Mouse (Mus musculus) forebrain, embryonic 12.5 days (tissue): ENCODE data around the gene Gm7233. TPM values are rescaled to one million over a fixed set of nuclear protein-coding genes. Genes with fewer than 3 reads are reported as not detected.
"Not testable (repeated sequence)": the region's sequence is repeated elsewhere in the genome, so short reads cannot be mapped to it uniquely, and the experiment has no call there.

Experiments
- ATAC-seq: fragments of 200-750 bp; cut with Nextera tagmentation; 2 replicates; pipeline ENCODE4 v1.8.0; 2017; ENCODE audit warnings: moderate TSS enrichment; ENCODE audit not compliant: low FRiP score
- H3K27ac ChIP-seq: fragments of 300-500 bp; sonication (generic); 2 replicates; pipeline ENCODE4 v1.5.1; 2016; ENCODE audit warnings: mild to moderate bottlenecking
- H3K27me3 ChIP-seq: fragments of 300-500 bp; sonication (generic); 2 replicates; pipeline ENCODE4 v1.6.1; 2016; ENCODE audit warnings: mild to moderate bottlenecking
- H3K36me3 ChIP-seq: fragments of 300-500 bp; sonication (generic); replicated peaks from 2 replicates; pipeline ENCODE4 v1.6.1; 2016; ENCODE audit warnings: mild to moderate bottlenecking
- H3K4me1 ChIP-seq: fragments of 300-500 bp; sonication (generic); 2 replicates; pipeline ENCODE4 v1.6.1; 2016
- H3K4me2 ChIP-seq: fragments of 300-500 bp; sonication (generic); 2 replicates; pipeline ENCODE4 v1.6.1; 2016; ENCODE audit warnings: mild to moderate bottlenecking, moderate library complexity
- H3K4me3 ChIP-seq: fragments of 300-500 bp; sonication (generic); replicated peaks from 2 replicates; pipeline ENCODE4 v1.5.1; 2016; ENCODE audit warnings: mild to moderate bottlenecking
- H3K9ac ChIP-seq: fragments of 300-500 bp; sonication (generic); 2 replicates; pipeline ENCODE4 v1.6.1; 2016; ENCODE audit warnings: mild to moderate bottlenecking
- H3K9me3 ChIP-seq: fragments of 300-500 bp; sonication (generic); 2 replicates; pipeline ENCODE4 v1.6.1; 2016
- WGBS: fragments of 180-500 bp; shearing (Covaris S2); methylation state at CpG from one replicate; pipeline ENCODE4 v1.1.7; 2016; 5-methylcytosine and 5-hydroxymethylcytosine counted together
- polyA plus RNA-seq: library from polyadenylated mRNA; unstranded; fragments of >200 nt; fragmentation: Nextera tagmentation; extraction: Ambion mirVana; gene quantifications from 2 replicates; pipeline ENCODE4 v1.2.1, GENCODE M21; 2016

The Gm7233 gene
- polyA plus RNA-seq, result not detected in 2 replicates

DNA sequence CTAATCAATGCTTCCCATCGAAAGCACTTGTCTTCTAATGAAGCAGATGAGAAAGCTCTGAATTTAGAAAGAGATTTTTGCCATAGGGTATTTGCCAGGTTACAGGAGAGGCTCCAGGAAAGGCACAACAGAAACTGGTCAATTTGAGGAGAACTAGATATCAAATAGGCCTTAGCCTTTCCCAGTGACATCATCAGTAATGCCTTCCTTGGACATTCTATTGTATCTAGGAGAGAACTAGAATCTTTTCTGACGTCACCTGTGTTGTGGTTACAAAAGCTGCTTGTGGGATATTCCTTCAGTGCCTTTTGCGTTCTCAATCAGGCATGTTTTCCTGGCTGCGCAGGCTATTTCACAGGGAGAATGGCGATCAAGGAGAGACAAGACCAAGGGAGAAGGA, at the start of gene Gm7233:
Gene Gm7233 (plus strand): TSS at position 301 of the 400 bp plus-strand sequence.
- WGBS, result 82% methylated on average over 5 of the region's 5 CpGs
- H3K9me3 ChIP-seq, H3K4me2 ChIP-seq: not testable (repeated sequence)

GRCm38 (mm10) chr14:43167189-43167588, 12.5 kb upstream of the Gm7233 start:
- not testable (repeated sequence) for H3K9ac ChIP-seq, H3K36me3 ChIP-seq, H3K9me3 ChIP-seq, ATAC-seq, H3K27me3 ChIP-seq, H3K27ac ChIP-seq, H3K4me1 ChIP-seq, H3K4me3 ChIP-seq, H3K4me2 ChIP-seq
- 70% methylated on average over 4 of the region's 4 CpGs for WGBS

More for the DNA sequence above, at the start of gene Gm7233:
- H3K9ac ChIP-seq, H3K27ac ChIP-seq, H3K4me3 ChIP-seq, H3K36me3 ChIP-seq, H3K4me1 ChIP-seq, ATAC-seq, H3K27me3 ChIP-seq: not testable (repeated sequence)

- not testable (repeated sequence) for ATAC-seq, H3K9me3 ChIP-seq, H3K27ac ChIP-seq, H3K4me2 ChIP-seq, H3K27me3 ChIP-seq, H3K4me1 ChIP-seq, H3K4me3 ChIP-seq, H3K9ac ChIP-seq, H3K36me3 ChIP-seq
- no CpG with 5 or more reads among the region's 10 CpGs for WGBS
These were observed 11.7 kb upstream of the Gm7233 start for GRCm38 (mm10) chr14:43167942-43168341.

GRCm38 (mm10) chr14:43168573-43169170, 11.0 kb upstream of the Gm7233 start:
- H3K27ac ChIP-seq, H3K9ac ChIP-seq, H3K36me3 ChIP-seq, H3K9me3 ChIP-seq, H3K4me3 ChIP-seq, H3K27me3 ChIP-seq, H3K4me1 ChIP-seq, ATAC-seq, H3K4me2 ChIP-seq: not testable (repeated sequence)
- WGBS, result 18% methylated on average over 1 of the region's 10 CpGs

DNA sequence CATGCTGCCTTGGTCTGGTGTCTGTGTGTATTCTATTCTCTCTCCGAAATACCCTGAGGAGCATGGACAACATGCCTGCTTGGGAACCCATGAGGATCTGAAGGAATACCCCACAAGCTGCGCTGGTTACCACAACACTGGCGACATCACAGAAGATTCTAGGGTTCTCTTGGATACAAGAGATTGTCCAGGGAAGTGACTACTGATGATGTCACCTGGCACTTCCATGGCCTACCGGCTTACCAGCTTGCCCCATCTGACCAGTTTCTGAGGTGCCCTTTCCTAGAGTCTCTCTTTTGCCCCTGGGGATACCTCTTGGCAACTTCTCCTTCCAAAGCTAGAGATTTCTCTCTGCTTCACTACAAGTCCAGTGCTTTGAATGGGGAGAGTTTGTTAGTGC, 55.5 kb downstream of the Gm7233 start, which contains the start of gene Gm8122:
Gene Gm8122 (minus strand): TSS at position 101 of the 400 bp plus-strand sequence.
- not testable (repeated sequence) for H3K27ac ChIP-seq, H3K27me3 ChIP-seq, H3K9ac ChIP-seq, H3K4me2 ChIP-seq, H3K9me3 ChIP-seq, H3K4me1 ChIP-seq, H3K4me3 ChIP-seq, H3K36me3 ChIP-seq, ATAC-seq
- 88% methylated on average over 4 of the region's 4 CpGs for WGBS

Other genes with a start within 250 kb of the Gm7233 start
- gene Gm8082, start 186.2 kb upstream of the Gm7233 start, polyA plus RNA-seq, result not detected in 2 replicates
- gene Gm10376, start 164.2 kb upstream of the Gm7233 start, polyA plus RNA-seq, result not detected in 2 replicates
- gene Gm8094, start 103.2 kb upstream of the Gm7233 start, polyA plus RNA-seq, result not detected in 2 replicates
- not detected in 2 replicates for gene Gm8104, start 79.3 kb upstream of the Gm7233 start, polyA plus RNA-seq
- not detected in 2 replicates for gene Gm8122, start 55.4 kb downstream of the Gm7233 start, polyA plus RNA-seq
- not detected in 2 replicates for gene Gm8126, start 78.8 kb downstream of the Gm7233 start, polyA plus RNA-seq
- 0.14 TPM in 1 of 2 replicates, not detected in the other for gene Gm9732, start 95.2 kb downstream of the Gm7233 start, polyA plus RNA-seq
- not detected in 2 replicates for gene Gm8127, start 114.0 kb downstream of the Gm7233 start, polyA plus RNA-seq
- not detected in 2 replicates for gene 1700001F09Rik, start 167.9 kb downstream of the Gm7233 start, polyA plus RNA-seq
- gene Gm8138, start 236.5 kb downstream of the Gm7233 start, polyA plus RNA-seq, result not detected in 2 replicates